Comparison of ENCODE assay signal across 16 mouse cellular contexts in genomic region chr1:60017031-60017469, GRCm38 (mm10). TPM values are rescaled to one million over a fixed set of nuclear protein-coding genes. Genes with fewer than 3 reads are reported as not detected.
DNase-seq lines count a peak whose midpoint lies in the region; ATAC-seq and TF ChIP-seq lines count a peak whose summit lies in the region.
"Had no signal": no experiment of that assay in that cellular context is flagged by ENCODE, and none has a peak within 500 bp of the region (broad histone marks: within the 10 kb centered on the region; RNA-seq: fewer than 3 reads in every experiment).

No protein-coding gene starts in this region.

- no peaks in the 10 kb centered on the region for H3K36me3 ChIP-seq in liver, embryonic 15.5 days (replicated peaks)
- H3K36me3 ChIP-seq in forebrain, embryonic 12.5 days (replicated peaks) = no peaks in the 10 kb centered on the region
- 0 out of 2 replicates have a peak, but pooled peaks cover 2% of the 10 kb centered on the region for H3K36me3 ChIP-seq in hindbrain, embryonic 14.5 days (replicated peaks; ENCODE audit: control insufficient read depth, insufficient read depth)
- H3K36me3 ChIP-seq: embryonic facial prominence, embryonic 10.5 days had no signal

- H3K9me3 ChIP-seq in liver, embryonic 15.5 days (replicated peaks) = no peaks in the 10 kb centered on the region
- no peaks in the 10 kb centered on the region for H3K9me3 ChIP-seq in forebrain, embryonic 12.5 days
- H3K9me3 ChIP-seq in hindbrain, embryonic 14.5 days (ENCODE audit: control insufficient read depth, low read length) = no peaks in the 10 kb centered on the region
- H3K9me3 ChIP-seq: embryonic facial prominence, embryonic 10.5 days had no signal

- WGBS in liver, embryonic 15.5 days (ENCODE audit: insufficient replicate concordance) = 20% methylated on average over 1 of the region's 1 CpGs
- WGBS in forebrain, embryonic 12.5 days = 70% methylated on average over 1 of the region's 1 CpGs
- WGBS in hindbrain, embryonic 14.5 days = 88% methylated on average over 1 of the region's 1 CpGs

- H3K4me3 ChIP-seq in layer of hippocampus, adult 2 months = no peak overlapping the region
- no peak overlapping the region for H3K4me3 ChIP-seq in liver, embryonic 15.5 days (replicated peaks)
- no peak overlapping the region for H3K4me3 ChIP-seq in forebrain, embryonic 12.5 days (replicated peaks)
- H3K4me3 ChIP-seq in hindbrain, embryonic 14.5 days (replicated peaks; ENCODE audit: low read length) = no peak overlapping the region
- H3K4me3 ChIP-seq: embryonic facial prominence, embryonic 10.5 days had no signal

- peak overlapping the region; percentile 69 for H3K27ac ChIP-seq in layer of hippocampus, adult 2 months
- no peak overlapping the region for H3K27ac ChIP-seq in liver, embryonic 15.5 days (replicated peaks)
- no peak overlapping the region for H3K27ac ChIP-seq in forebrain, embryonic 12.5 days
- no peak overlapping the region for H3K27ac ChIP-seq in hindbrain, embryonic 14.5 days
- H3K27ac ChIP-seq: embryonic facial prominence, embryonic 10.5 days; kidney, postnatal 0 days had no signal

- TF ChIP-seq CTCF in layer of hippocampus, adult 2 months (conservative IDR thresholded peaks at IDR 0.05) = no peak

- no peak overlapping the region; the same call in 1 of the 2 replicates for H3K4me2 ChIP-seq in liver, embryonic 15.5 days
- H3K4me2 ChIP-seq in forebrain, embryonic 12.5 days = no peak overlapping the region
- no peak overlapping the region for H3K4me2 ChIP-seq in hindbrain, embryonic 14.5 days (replicated peaks)

- H3K27me3 ChIP-seq in liver, embryonic 15.5 days = no peaks in the 10 kb centered on the region
- no peaks in the 10 kb centered on the region for H3K27me3 ChIP-seq in forebrain, embryonic 12.5 days
- H3K27me3 ChIP-seq in hindbrain, embryonic 14.5 days (ENCODE audit: control insufficient read depth, insufficient read depth, low read length) = no peaks in the 10 kb centered on the region

- no peak for DNase-seq in layer of hippocampus, adult 2 months (ENCODE audit: low spot score in 2 of 2)
- no peak for DNase-seq in layer of hippocampus, adult 8-10 months (ENCODE audit: low spot score in 2 of 2)
- no peak for DNase-seq in cerebellum, adult 9-11 months
- no peak for DNase-seq in c-Kit-positive CD71-positive TER-119-positive erythroid progenitor cells, embryonic 14.5 days (ENCODE audit: low spot score)
- DNase-seq in hindbrain, embryonic 14.5 days (ENCODE audit: low spot score) = no peak
- DNase-seq: adrenal gland, adult 2 months; cerebellum, adult 9-10 months; heart, postnatal 14 days; thymus, postnatal 4 days had no signal

- no peak overlapping the region for H3K9ac ChIP-seq in liver, embryonic 15.5 days
- no peak overlapping the region for H3K9ac ChIP-seq in forebrain, embryonic 12.5 days
- H3K9ac ChIP-seq in hindbrain, embryonic 14.5 days = no peak overlapping the region

- ATAC-seq in common myeloid progenitor, adult 5-6 weeks (replicated peaks; ENCODE audit: low read depth, poor library complexity, severe bottlenecking) = peak; percentile 83
- ATAC-seq in liver, embryonic 15.5 days (ENCODE audit: insufficient read depth) = 0 out of 2 replicates have a peak, but pooled peaks have one; percentile 31
- ATAC-seq in forebrain, embryonic 12.5 days (ENCODE audit: low FRiP score) = no peak
- ATAC-seq in hindbrain, embryonic 14.5 days (ENCODE audit: low FRiP score) = no peak

- peaks cover 16% of the 10 kb centered on the region for H3K4me1 ChIP-seq in liver, embryonic 15.5 days (replicated peaks)
- no peaks in the 10 kb centered on the region for H3K4me1 ChIP-seq in forebrain, embryonic 12.5 days
- no peaks in the 10 kb centered on the region for H3K4me1 ChIP-seq in hindbrain, embryonic 14.5 days (replicated peaks; ENCODE audit: control insufficient read depth, insufficient read depth, low read length)
- H3K4me1 ChIP-seq: embryonic facial prominence, embryonic 10.5 days had no signal

RNA-seq across cellular contexts. Expression of gene Ica1l, which starts 25.9 kb away (rescaled TPM):
- 10 to 100 TPM; 35.6 to 39.5 TPM for total RNA-seq in layer of hippocampus, adult 2 months (2021)
- total RNA-seq in layer of hippocampus, adult 8-10 months (2022) = 10 to 100 TPM; 34.3 to 38.9 (median 36.1) TPM
- 2.2 and 3.5 TPM in 2 replicates for total RNA-seq in common myeloid progenitor, adult 5-6 weeks (2017)
- polyA plus RNA-seq in liver, embryonic 15.5 days (2015; fragmentation: Nextera tagmentation; extraction: Ambion mirVana) = 0.17 and 0.31 TPM in 2 replicates
- polyA plus RNA-seq in forebrain, embryonic 12.5 days (2016; fragmentation: Nextera tagmentation; extraction: Ambion mirVana) = 5.5 and 6.2 TPM in 2 replicates
- polyA plus RNA-seq in hindbrain, embryonic 14.5 days (2014; fragmentation: Nextera tagmentation; extraction: Ambion mirVana) = 50.5 and 54.2 TPM in 2 replicates
- total RNA-seq: liver, adult 2 months had no signal
- polyA plus RNA-seq: liver, adult 2 months; macrophage had no signal

Comparison
In these comparisons a context has a peak if more than half of its experiments do, and no peak if none do; other contexts are left out.
1. ATAC-seq: peak in common myeloid progenitor, adult 5-6 weeks (single experiment) and liver, embryonic 15.5 days (single experiment); none in forebrain, embryonic 12.5 days (single experiment) and hindbrain, embryonic 14.5 days (single experiment).